Mouse (Mus musculus): ENCODE results near the gene Nup210l.

Nup210l gene

GRCm38 (mm10) chr3:90103938-90104337, at the start of gene Nup210l:
TSS of gene Nup210l (plus strand) at chr3:90104132.
- DNase-seq (ENCODE audit: low read depth, low spot score): no peak

DNA sequence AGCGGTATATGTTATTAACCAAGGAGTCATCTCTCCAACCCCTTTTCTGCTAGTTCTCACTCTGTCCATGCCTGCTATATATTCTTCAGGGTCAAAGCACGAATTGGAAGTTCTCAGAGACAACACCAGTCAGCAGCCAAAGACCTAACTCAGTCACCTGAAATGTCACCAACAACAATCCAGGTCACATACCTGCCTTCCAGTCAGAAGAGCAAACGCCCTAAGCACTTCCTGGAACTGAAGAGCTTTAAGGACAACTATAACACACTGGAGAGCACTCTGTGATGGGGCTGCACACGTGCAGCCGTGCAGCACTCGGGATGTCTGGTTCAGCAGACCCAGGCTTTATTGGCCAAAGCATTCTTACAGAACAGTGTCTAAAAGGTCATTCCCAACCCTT, 42.4 kb upstream of the Nup210l start:
- no peak for DNase-seq (ENCODE audit: low read depth, low spot score)

DNA sequence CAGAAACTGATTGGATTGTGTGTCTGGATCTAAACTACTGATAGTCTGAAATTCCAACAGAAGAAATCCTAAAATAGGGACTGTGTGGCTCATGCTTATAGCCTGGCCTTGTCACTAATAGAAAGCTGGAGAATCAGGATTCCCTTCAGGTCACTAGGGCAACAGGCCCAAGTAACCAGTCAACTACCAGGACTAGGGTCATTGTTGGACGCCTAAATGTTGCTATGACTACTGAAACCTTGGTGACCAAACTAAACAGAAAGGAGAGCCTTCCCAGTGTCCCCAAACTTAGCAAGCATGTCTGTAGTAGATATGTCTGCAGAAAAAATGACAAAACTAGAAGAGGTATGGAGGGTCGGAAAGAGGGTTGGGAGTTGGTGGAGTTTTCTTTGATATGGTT, 41.4 kb upstream of the Nup210l start:
- no peak for DNase-seq (ENCODE audit: low read depth, low spot score)

DNA sequence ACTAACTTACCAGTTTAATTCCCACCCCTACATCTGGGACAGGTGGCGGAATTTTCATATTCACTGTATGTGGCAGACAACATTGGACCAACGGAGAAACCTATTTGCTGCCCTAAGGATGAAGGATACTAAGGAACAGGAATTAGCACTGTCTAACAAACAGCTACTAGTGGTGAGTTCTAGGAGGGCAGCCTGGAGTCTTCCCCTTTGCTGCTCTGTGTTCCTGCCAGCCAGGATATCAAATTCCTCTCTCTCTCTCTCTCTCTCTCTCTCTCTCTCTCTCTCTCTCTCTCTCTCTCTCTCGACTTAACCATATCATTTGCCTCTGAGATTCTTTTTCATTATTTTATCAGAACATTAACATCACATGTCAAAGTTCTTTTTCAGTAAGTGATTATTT, 39.5 kb upstream of the Nup210l start:
- DNase-seq (ENCODE audit: low read depth, low spot score): no peak

DNA sequence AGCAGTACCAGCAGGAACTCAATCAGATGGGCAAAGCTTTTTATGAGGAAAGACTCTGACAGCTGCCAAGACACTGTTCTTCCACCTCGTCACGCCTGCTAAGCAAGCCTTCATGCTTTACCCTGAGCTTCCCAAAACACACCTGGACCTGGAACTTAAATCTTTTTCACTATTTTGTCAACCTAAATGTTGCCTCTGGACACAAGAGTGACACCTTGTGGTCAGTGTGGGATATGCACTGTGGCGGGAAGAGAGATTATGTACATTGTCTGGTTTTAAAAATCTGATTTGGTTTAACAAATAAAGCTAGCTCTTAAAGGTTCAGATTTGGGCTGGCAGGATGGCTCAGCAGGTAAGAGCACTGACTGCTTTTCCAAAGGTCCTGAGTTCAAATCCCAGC, 38.4 kb upstream of the Nup210l start:
- peak; percentile 66 for DNase-seq (ENCODE audit: low read depth, low spot score)

- no peak for DNase-seq (ENCODE audit: low read depth, low spot score)
Measured at GRCm38 (mm10) chr3:90067851-90068250, 36.1 kb upstream of the Nup210l start.

GRCm38 (mm10) chr3:90069688-90070087, 34.2 kb upstream of the Nup210l start:
- no peak for DNase-seq (ENCODE audit: low read depth, low spot score)

GRCm38 (mm10) chr3:90072294-90072693, 31.6 kb upstream of the Nup210l start, which contains the start of gene Tpm3:
TSS of gene Tpm3 (plus strand) at chr3:90072649.
- no peak for DNase-seq (ENCODE audit: low read depth, low spot score)

GRCm38 (mm10) chr3:90076921-90077716, 26.8 kb upstream of the Nup210l start:
- peak; percentile 85 for DNase-seq (ENCODE audit: low read depth, low spot score)

GRCm38 (mm10) chr3:90078224-90078623, 25.7 kb upstream of the Nup210l start:
- peak; percentile 43 for DNase-seq (ENCODE audit: low read depth, low spot score)

- peak; percentile 98 for DNase-seq (ENCODE audit: low read depth, low spot score)
Measured at GRCm38 (mm10) chr3:90079133-90079762, 24.7 kb upstream of the Nup210l start.

DNA sequence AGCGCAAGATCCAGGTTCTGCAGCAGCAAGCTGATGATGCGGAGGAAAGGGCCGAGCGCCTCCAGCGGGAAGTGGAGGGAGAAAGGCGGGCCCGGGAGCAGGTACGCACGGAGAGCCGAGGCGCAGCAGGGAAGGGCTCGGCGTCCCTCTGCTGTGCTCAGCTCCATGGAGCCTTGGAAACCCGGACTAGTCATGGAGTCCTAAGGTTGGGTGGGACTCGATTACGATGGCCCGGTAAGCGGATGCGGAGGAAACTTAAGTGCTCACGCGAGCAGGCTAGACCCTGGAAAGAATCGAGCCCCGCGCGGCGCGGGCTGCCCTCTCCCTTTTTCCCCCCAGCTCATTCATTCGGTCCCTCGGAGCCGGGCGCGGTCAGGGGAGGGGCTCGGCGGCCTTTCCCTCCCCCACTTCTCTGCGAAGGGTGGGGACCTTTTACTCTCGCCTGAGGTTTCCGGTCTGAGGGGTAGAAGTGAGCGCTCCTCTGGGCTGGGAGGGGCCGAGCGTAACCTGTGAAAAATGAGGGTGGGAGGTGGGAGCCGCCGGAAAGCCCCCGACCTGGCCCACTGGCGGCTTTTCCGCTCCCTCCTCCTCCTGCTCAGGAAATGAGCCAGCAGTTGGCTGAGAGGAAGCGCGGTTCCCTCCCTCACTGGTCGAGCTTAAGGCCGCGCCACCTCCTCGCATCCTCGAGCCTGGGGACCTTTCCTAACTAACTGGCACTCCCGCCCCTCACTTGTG, 24.0 kb upstream of the Nup210l start:
- peak; percentile 94 for DNase-seq (ENCODE audit: low read depth, low spot score)

- DNase-seq (ENCODE audit: low read depth, low spot score): no peak
Measured at GRCm38 (mm10) chr3:90080498-90080863, 23.5 kb upstream of the Nup210l start.

GRCm38 (mm10) chr3:90081365-90082240, 22.3 kb upstream of the Nup210l start:
- DNase-seq (ENCODE audit: low read depth, low spot score): peak; percentile 87

- peak; percentile 31 for DNase-seq (ENCODE audit: low read depth, low spot score)
Measured at GRCm38 (mm10) chr3:90083034-90083433, 20.9 kb upstream of the Nup210l start.

DNA sequence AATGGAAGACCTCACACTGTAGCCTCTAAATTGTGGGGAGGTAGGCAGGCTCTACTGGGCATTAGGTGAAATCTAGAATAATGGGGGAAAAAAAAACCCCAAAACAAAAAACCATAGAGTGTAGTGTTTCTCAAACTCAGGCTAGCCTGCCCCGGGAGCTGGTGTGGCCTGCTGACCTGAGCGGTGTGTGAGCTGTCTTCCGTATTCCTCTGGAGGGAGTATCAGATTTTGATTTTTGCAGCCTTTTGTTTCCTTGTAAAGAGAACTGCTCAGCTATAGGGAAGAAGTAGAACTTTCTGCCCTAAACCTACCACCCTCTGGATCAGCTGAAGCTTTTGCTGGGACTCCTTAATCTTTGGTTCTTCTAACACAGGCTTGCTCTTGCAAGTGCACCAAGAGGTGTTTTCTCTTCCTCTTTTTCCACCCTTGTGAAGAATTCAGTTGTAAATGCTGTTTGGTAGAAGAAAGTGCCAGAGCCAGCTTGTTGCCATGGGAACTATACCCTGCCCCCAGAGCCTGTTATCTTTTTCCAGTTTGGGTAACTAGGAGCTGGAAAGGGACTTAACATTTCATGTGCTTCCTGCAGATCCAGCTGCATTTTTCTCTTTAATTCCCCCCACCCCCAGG, 20.1 kb upstream of the Nup210l start:
- DNase-seq (ENCODE audit: low read depth, low spot score): peak; percentile 70

DNA sequence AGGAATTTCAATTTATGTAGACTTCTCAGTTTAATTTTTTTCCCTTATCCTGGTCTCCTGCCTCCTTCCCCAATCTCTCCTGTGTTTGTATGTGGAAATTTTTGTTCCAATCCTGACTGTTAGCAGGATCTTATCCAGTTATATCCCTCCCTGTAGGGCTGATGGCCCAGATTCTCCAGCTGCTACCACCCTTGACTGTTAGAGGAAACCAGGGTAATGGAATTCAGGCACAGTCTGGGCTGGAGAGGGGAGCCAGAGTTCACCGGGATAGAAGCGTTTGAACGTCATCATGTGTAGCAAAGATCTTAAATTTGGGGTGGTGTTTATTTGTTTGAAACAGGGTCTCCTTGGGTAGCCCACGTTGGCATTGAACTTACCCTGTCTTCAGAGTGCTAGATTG, 19.1 kb upstream of the Nup210l start:
- DNase-seq (ENCODE audit: low read depth, low spot score): no peak

- no peak for DNase-seq (ENCODE audit: low read depth, low spot score)
Measured at GRCm38 (mm10) chr3:90085281-90085680, 18.7 kb upstream of the Nup210l start.

DNA sequence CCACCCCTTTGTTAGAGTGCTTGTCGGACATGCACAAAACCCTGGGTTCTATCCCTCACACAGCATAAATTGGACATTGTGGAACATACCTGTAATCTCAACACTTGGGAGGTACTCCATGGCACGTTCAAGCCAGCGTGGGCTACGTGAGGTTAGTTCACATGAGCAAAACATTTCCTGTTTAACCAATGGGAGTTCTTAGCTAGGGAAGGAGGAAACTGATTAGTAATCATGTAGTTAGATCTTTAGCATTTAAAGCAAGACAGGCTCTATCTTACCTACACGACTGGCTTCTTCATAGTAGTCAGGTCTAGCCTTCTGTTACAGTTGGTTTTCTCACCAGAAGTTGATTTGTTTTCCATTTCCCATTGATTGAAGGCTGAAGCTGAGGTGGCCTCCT, 17.9 kb upstream of the Nup210l start:
- no peak for DNase-seq (ENCODE audit: low read depth, low spot score)

- no peak for DNase-seq (ENCODE audit: low read depth, low spot score)
Measured at GRCm38 (mm10) chr3:90088617-90089016, 15.3 kb upstream of the Nup210l start.

GRCm38 (mm10) chr3:90090892-90091291, 13.0 kb upstream of the Nup210l start:
- no peak for DNase-seq (ENCODE audit: low read depth, low spot score)

Data from A20 (cell line).